Mouse (Mus musculus) liver, embryonic 12.5 days (tissue): ENCODE measurements at regions not wholly inside any gene's neighbourhood (a gene's known extent, or its start where the extent isn't known, plus 50 kb on each side); places are given as distances from the start of the nearest gene placed in this dataset.

Source experiments
- ATAC-seq: fragments of 200-750 bp; cut with Nextera tagmentation; 2 replicates; pipeline ENCODE4 v1.8.0; 2017; ENCODE audit warnings: moderate number of reproducible peaks, mild to moderate bottlenecking, moderate library complexity
- H3K27ac ChIP-seq: fragments of 300-500 bp; sonication (generic); 2 replicates; pipeline ENCODE4 v1.5.1; 2016; ENCODE audit warnings: mild to moderate bottlenecking
- H3K27me3 ChIP-seq: fragments of 300-500 bp; sonication (generic); replicated peaks from 2 replicates; pipeline ENCODE4 v1.6.1; 2016; ENCODE audit warnings: mild to moderate bottlenecking, moderate library complexity
- H3K36me3 ChIP-seq: fragments of 300-500 bp; sonication (generic); 2 replicates; pipeline ENCODE4 v1.6.1; 2016; ENCODE audit warnings: mild to moderate bottlenecking, moderate library complexity
- H3K4me1 ChIP-seq: fragments of 300-500 bp; sonication (generic); 2 replicates; pipeline ENCODE4 v1.6.1; 2016
- H3K4me2 ChIP-seq: fragments of 300-500 bp; sonication (generic); 2 replicates; pipeline ENCODE4 v1.6.1; 2016; ENCODE audit warnings: mild to moderate bottlenecking, moderate library complexity
- H3K4me3 ChIP-seq: fragments of 300-500 bp; sonication (generic); 2 replicates; pipeline ENCODE4 v1.5.1; 2016; ENCODE audit warnings: mild to moderate bottlenecking, moderate library complexity
- H3K9ac ChIP-seq: fragments of 300-500 bp; sonication (generic); 2 replicates; pipeline ENCODE4 v1.6.1; 2016; ENCODE audit warnings: mild to moderate bottlenecking, moderate library complexity
- H3K9me3 ChIP-seq: fragments of 300-500 bp; sonication (generic); replicated peaks from 2 replicates; pipeline ENCODE4 v1.6.1; 2016; ENCODE audit warnings: mild to moderate bottlenecking, moderate library complexity
- WGBS: fragments of 180-500 bp; shearing (Covaris S2); methylation state at CpG from one replicate; pipeline ENCODE4 v1.1.7; 2016; ENCODE audit not compliant: insufficient replicate concordance; 5-methylcytosine and 5-hydroxymethylcytosine counted together

DNA sequence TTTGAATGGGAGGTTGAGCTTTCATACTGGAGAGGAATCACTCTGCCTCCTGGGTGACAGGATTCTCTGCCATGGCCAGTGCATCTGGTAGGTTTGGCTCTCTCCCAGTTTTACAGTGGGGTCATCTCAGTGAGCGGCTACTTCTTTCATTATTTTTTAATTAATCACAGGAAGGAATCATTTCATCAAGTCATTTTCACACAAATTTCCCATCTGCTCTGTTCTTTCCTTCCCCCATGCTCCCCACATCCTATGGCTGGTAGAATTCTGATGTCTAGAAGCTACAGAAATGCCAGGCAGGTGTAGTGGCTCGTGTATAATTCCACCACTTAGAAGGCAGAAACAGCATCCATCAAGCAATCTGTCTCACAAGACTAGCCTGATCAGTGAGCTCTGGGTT lies 56.1 kb upstream of the Kctd3 start:
- no peak overlapping the region for H3K4me2 ChIP-seq
- H3K4me1 ChIP-seq, result no peaks in the 10 kb centered on the region
- no peaks in the 10 kb centered on the region for H3K36me3 ChIP-seq
- no peak overlapping the region for H3K9ac ChIP-seq
- WGBS, result 63% methylated on average over 2 of the region's 2 CpGs
- H3K27ac ChIP-seq, result no peak overlapping the region
- no peak for ATAC-seq
- H3K4me3 ChIP-seq, result no peak overlapping the region
- H3K9me3 ChIP-seq, result no peaks in the 10 kb centered on the region
- peaks cover 3% of the 10 kb centered on the region; the same call in 1 of the 2 replicates for H3K27me3 ChIP-seq

DNA sequence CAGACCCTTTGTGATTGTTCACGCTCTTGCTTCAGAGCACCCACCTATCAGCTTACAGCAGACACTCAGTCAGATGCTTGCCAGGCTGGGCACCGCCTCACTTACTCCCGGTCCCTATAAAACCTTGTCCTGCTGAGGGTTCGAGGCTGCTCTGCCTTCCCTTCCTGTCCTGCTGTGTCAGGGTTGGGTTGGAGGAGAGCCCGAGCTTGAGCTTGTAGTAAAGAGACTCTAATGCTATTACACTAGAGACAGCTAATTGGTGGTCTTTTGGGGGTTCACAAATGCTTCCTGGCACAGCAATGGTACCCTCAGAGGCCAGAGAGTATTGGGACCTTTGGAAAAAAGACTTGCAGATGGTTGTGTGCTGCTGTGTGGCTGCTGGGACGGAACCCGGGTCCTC lies 55.6 kb upstream of the Kctd3 start:
- H3K36me3 ChIP-seq, result no peaks in the 10 kb centered on the region
- no peak overlapping the region for H3K9ac ChIP-seq
- no peak overlapping the region for H3K4me3 ChIP-seq
- H3K9me3 ChIP-seq, result no peaks in the 10 kb centered on the region
- no peak overlapping the region for H3K4me2 ChIP-seq
- H3K27me3 ChIP-seq, result peaks cover 3% of the 10 kb centered on the region; the same call in 1 of the 2 replicates
- H3K27ac ChIP-seq, result no peak overlapping the region
- WGBS, result 58% methylated on average over 7 of the region's 7 CpGs
- H3K4me1 ChIP-seq, result no peaks in the 10 kb centered on the region
- ATAC-seq, result no peak
